Mouse (Mus musculus) thymus, adult 2 months (tissue): ENCODE measurements around the gene Nek2. TPM values are rescaled to one million over a fixed set of nuclear protein-coding genes. Genes with fewer than 3 reads are reported as not detected.

Experiments
- DNase-seq: peaks from one replicate; pipeline ENCODE4 v3.0.0; 2021
- H3K27ac ChIP-seq: fragments of 200-500 bp; 2 replicates; pipeline ENCODE4 v1.5.1; 2012; ENCODE audit warnings: low read length, control low read depth; ENCODE audit not compliant: control insufficient read depth, insufficient read depth
- H3K27me3 ChIP-seq: fragments of 200-500 bp; 2 replicates; pipeline ENCODE4 v1.6.1; 2012; ENCODE audit warnings: mild to moderate bottlenecking, low read length, moderate library complexity, mixed read lengths; ENCODE audit not compliant: control insufficient read depth, insufficient read depth
- H3K36me3 ChIP-seq: fragments of 200-500 bp; 2 replicates; pipeline ENCODE4 v1.6.1; 2012; ENCODE audit warnings: mild to moderate bottlenecking, low read length, moderate library complexity; ENCODE audit not compliant: control insufficient read depth, insufficient read depth
- H3K4me1 ChIP-seq: fragments of 200-500 bp; replicated peaks from 2 replicates; pipeline ENCODE4 v1.6.1; 2012; ENCODE audit warnings: low read length; ENCODE audit not compliant: control insufficient read depth, insufficient read depth
- H3K4me3 ChIP-seq: fragments of 200-500 bp; 2 replicates; pipeline ENCODE4 v1.5.1; 2012; ENCODE audit warnings: mild to moderate bottlenecking, low read length, control low read depth, moderate library complexity; ENCODE audit not compliant: control insufficient read depth, insufficient read depth
- CTCF ChIP-seq: fragments of 200-500 bp; IDR thresholded peaks from 2 replicates; pipeline ENCODE4 v1.5.1; 2012; ENCODE audit warnings: mild to moderate bottlenecking, control low read depth, low read length, moderate library complexity, borderline replicate concordance; ENCODE audit not compliant: control insufficient read depth, poor library complexity, insufficient read depth; ENCODE audit errors: extremely low read depth
- POLR2A ChIP-seq: fragments of 200-500 bp; IDR thresholded peaks from 2 replicates; pipeline ENCODE4 v1.6.1; 2012; ENCODE audit warnings: mild to moderate bottlenecking, low read length, control low read depth, moderate library complexity; ENCODE audit not compliant: control insufficient read depth, poor library complexity, insufficient read depth; ENCODE audit errors: extremely low read depth
- WGBS: fragments of 180-500 bp; shearing (Covaris S2); methylation state at CpG from one replicate; pipeline ENCODE4 v1.1.7; 2018; 5-methylcytosine and 5-hydroxymethylcytosine counted together
- polyA plus RNA-seq: library from polyadenylated mRNA; depleted of rRNA; stranded (reverse); fragments of >200 nt; gene quantifications from 2 replicates; pipeline ENCODE4 v1.2.3, GENCODE M21; 2012; rRNA removed

Gene Nek2
- polyA plus RNA-seq, 1 experiment, result 14.9 TPM

DNA sequence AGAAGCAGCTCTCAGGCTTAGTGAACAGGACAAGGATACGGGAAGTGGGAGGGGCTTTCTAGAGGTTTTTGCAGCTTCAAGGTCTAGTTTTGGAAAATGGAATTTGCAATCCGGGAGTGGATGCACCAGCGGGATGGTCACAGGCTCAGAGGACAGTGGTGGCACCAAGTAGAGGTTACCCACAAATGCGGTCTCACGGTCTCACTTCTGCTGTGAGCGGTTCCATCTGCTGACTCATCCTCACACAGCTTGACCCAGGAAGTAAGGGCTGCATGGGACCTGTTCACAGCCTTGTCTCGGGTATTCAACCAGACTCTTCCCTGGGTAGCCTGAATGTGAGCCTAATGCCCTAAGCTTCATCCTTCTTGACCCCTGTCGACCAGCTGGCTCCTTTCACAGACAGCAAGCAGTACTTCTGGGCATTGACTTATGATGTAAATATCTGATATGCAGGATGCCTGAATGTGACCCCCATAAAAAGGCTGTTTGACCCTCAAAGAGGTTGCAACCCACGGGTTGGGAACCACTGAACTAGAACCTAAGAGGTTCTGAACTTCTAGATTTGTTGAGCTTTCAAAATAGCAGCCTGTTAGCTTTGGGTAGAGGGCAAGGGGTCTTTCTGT is 54.5 kb downstream of the Nek2 start:
- Histone ChIP-seq H3K4me1 (no peaks in the 10 kb centered on the region), H3K4me3 (no peak overlapping the region), H3K27me3 (no peaks in the 10 kb centered on the region), H3K27ac (no peak overlapping the region), H3K36me3 (no peaks in the 10 kb centered on the region)
- WGBS, result 27% methylated on average over 9 of the region's 9 CpGs
- DNase-seq, result no peak
- no peak for TF ChIP-seq POLR2A
- TF ChIP-seq CTCF, result no peak

DNA sequence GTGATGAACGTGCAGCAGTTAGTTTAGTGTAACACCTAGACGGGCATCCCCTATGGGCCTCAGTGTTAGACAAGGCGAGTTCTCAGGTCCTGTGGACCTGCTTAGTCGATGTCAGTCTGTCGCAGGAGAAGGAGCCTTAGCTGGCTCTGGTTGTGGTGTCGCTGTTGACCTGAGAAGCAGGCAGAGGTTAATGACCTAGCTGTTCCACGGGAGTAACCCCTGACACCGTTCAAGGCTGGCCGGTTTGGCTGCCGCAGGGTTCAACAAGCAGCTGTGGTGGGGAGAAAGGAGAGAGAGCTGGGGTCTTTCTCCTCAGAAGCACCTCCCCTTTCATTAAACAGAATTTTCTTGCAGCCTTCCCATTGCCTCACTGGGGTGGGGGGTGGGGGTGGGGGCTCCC is 56.4 kb downstream of the Nek2 start:
- Histone ChIP-seq H3K27me3 (no peaks in the 10 kb centered on the region), H3K36me3 (no peaks in the 10 kb centered on the region), H3K4me1 (no peaks in the 10 kb centered on the region), H3K27ac (no peak overlapping the region), H3K4me3 (no peak overlapping the region)
- TF ChIP-seq POLR2A, result no peak
- TF ChIP-seq CTCF, result no peak
- WGBS, result 88% methylated on average over 10 of the region's 10 CpGs
- DNase-seq, result no peak

DNA sequence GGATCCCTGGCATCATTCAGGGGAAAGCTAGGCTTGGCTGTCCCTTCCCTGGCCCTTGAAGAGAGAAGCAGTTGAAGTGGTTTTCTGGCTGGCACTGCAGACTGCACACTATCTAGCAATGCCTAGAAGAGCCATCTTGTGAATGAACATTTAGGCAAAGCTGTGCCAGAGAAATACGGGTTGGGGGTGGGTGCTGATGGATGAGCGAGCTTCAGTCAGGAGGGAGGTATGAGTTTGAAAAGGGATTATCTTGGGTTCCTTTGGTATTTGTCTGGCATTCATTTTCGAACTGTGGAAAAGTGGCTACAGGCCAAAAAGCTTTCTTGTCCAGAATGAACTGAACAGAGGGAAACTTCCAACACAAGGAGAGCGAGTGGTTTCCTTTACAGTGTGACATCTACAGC is 57.3 kb downstream of the Nek2 start:
- DNase-seq, result no peak
- 94% methylated on average over 4 of the region's 4 CpGs for WGBS
- TF ChIP-seq POLR2A (no peak), CTCF (no peak)

DNA sequence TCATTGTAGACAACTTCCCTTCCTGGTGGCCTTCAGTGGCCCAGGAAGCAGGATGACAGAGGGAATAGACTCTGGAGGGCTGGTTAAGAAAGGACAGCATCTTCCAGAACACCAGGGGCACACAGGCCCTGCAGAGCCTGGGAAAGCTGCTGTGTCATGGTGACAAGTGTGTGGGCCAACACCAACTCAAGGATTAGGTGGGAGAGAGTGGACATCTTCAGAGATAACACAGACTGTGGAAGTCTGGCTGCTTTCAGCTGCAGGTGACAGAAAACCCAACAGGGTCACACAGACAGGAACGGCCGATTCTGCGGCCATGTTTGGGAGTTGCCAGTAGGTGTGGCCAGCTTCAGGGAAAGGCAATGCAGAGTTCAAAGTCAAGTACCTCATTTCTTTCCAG is 59.0 kb downstream of the Nek2 start:
- Histone ChIP-seq H3K4me3 (no peak overlapping the region), H3K36me3 (no peaks in the 10 kb centered on the region), H3K27ac (no peak overlapping the region), H3K27me3 (no peaks in the 10 kb centered on the region), H3K4me1 (no peaks in the 10 kb centered on the region)
- TF ChIP-seq CTCF, result no peak
- TF ChIP-seq POLR2A, result no peak
- WGBS, result 99% methylated on average over 3 of the region's 3 CpGs
- no peak for DNase-seq

More for the DNA sequence above, 57.3 kb downstream of the Nek2 start:
- Histone ChIP-seq H3K36me3 (no peaks in the 10 kb centered on the region), H3K4me3 (no peak overlapping the region), H3K27ac (no peak overlapping the region), H3K27me3 (no peaks in the 10 kb centered on the region), H3K4me1 (no peaks in the 10 kb centered on the region)

DNA sequence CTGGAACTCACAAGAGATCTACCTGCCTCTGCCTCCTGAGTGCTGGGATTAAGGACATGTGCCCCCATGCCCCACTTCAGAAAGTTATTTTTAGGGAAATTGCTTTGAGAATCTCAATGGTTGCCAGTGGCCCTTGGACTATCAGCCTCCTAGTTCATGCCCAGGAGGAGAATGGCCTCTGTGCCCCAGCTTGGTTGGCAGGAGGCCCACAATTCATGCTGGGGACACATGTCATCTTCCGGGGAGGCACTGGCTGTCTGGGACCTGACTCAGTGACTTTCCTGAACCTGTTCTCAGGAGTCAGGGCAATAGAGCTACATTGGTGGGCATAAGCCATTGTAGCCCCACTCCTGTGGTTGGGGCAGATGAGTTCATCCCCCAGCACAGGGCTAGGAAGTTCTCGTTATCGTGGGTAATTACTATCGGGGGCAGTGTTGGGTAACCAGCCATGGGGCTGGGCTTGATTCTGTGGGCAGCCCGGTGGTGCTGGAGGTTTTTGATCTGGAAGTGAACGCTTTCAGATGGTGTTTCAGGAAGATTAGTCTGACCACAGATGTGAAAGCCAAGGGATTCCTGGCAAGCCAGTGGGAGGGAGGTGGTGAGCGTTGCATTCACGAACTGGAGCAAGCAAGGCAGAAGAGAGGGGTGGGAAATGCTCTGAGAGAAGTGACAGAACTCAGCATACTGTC is 59.8 kb downstream of the Nek2 start:
- Histone ChIP-seq H3K4me1 (no peaks in the 10 kb centered on the region), H3K27ac (no peak overlapping the region), H3K27me3 (no peaks in the 10 kb centered on the region), H3K4me3 (no peak overlapping the region), H3K36me3 (no peaks in the 10 kb centered on the region)
- TF ChIP-seq POLR2A, result no peak
- no peak for TF ChIP-seq CTCF
- 11% methylated on average over 8 of the region's 8 CpGs for WGBS
- no peak for DNase-seq

DNA sequence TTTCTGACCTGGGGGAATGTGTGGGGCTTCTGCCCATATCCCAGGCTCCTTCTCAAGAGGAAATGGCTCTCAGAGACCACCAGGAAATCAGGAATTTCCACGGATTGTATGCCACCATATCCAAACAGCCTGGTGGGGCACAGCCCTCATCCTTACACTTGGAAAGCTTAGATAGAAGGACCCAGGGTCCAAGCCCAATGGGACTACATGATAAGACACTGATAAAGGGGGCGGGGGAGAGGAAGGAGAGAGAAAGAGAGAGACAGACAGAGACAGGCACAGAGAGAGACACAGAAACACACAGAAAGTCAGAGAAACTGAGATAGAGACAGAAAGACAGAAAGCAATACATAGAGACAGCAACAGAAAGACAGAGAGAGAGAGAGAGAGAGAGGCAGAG is 60.4 kb downstream of the Nek2 start:
- TF ChIP-seq CTCF (no peak), POLR2A (no peak)
- Histone ChIP-seq H3K36me3 (no peaks in the 10 kb centered on the region), H3K4me1 (no peaks in the 10 kb centered on the region), H3K4me3 (no peak overlapping the region), H3K27ac (no peak overlapping the region), H3K27me3 (no peaks in the 10 kb centered on the region)
- 50% methylated on average over 2 of the region's 2 CpGs for WGBS
- no peak for DNase-seq

Other genes starting within 250 kb of the Nek2 start
- 13.7 and 20.2 TPM in 2 replicates for gene Dtl, start 245.9 kb upstream of the Nek2 start, polyA plus RNA-seq
- 62.2 and 71.0 TPM in 2 replicates for gene Ints7, start 245.8 kb upstream of the Nek2 start, polyA plus RNA-seq
- 10.9 and 11.2 TPM in 2 replicates for gene Lpgat1, start 103.6 kb upstream of the Nek2 start, polyA plus RNA-seq
- gene Slc30a1, start 85.3 kb downstream of the Nek2 start, polyA plus RNA-seq, result 8.4 and 9.1 TPM in 2 replicates
- 0.71 and 1.5 TPM in 2 replicates for gene Rd3, start 155.9 kb downstream of the Nek2 start, polyA plus RNA-seq